Comparison of ENCODE assay signal across 8 mouse cellular contexts in genomic region chrX:135886234-135886585, GRCm38 (mm10). TPM values are rescaled to one million over a fixed set of nuclear protein-coding genes. Genes with fewer than 3 reads are reported as not detected.
DNase-seq lines count a peak whose midpoint lies in the region; ATAC-seq and TF ChIP-seq lines count a peak whose summit lies in the region.

No protein-coding gene starts in this region.

- H3K9ac ChIP-seq in heart, embryonic 11.5 days (ENCODE audit: low read depth, low read length): peak overlapping the region; percentile 80
- peak overlapping the region; percentile 74 for H3K9ac ChIP-seq in kidney, postnatal 0 days (ENCODE audit: low read depth, low read length)
- H3K9ac ChIP-seq in lung, postnatal 0 days (replicated peaks; ENCODE audit: low read depth): peak overlapping the region; percentile 58

- ATAC-seq in heart, embryonic 11.5 days (replicated peaks; ENCODE audit: insufficient number of reproducible peaks, low FRiP score, low TSS enrichment): no peak
- ATAC-seq in kidney, postnatal 0 days (replicated peaks; ENCODE audit: low FRiP score, low read depth): peak; percentile 53
- ATAC-seq in lung, postnatal 0 days: peak; percentile 16

- no peaks in the 10 kb centered on the region for H3K27me3 ChIP-seq in heart, embryonic 11.5 days (ENCODE audit: control insufficient read depth, insufficient read depth, low read length)
- no peaks in the 10 kb centered on the region for H3K27me3 ChIP-seq in kidney, postnatal 0 days (ENCODE audit: insufficient read depth, low read length)
- H3K27me3 ChIP-seq in lung, postnatal 0 days (replicated peaks; ENCODE audit: insufficient read depth, low read length): no peaks in the 10 kb centered on the region

- DNase-seq in embryo, embryonic 10 days (ENCODE audit: low spot score): peak; percentile 4
- no peak for DNase-seq in embryo, embryonic 9.5 days (ENCODE audit: extremely low spot score)
- DNase-seq in ES-CJ7 (ENCODE audit: low read depth, low spot score): peak; percentile 11
- DNase-seq in cerebellum, postnatal 25 days: peak; percentile 55 to 64
- DNase-seq in kidney, postnatal 0 days (ENCODE audit: low spot score): peak; percentile 18
- DNase-seq in lung, postnatal 0 days (ENCODE audit: low spot score): peak; percentile 26
- DNase-seq in right cerebral cortex, postnatal 10 days (ENCODE audit: low spot score in 2 of 2): peak; percentile 42 to 48

- H3K27ac ChIP-seq in heart, embryonic 11.5 days (ENCODE audit: low read depth, low read length): peak overlapping the region; percentile 59; the same call in 1 of the 2 replicates
- H3K27ac ChIP-seq in kidney, postnatal 0 days: peak overlapping the region; percentile 76
- H3K27ac ChIP-seq in lung, postnatal 0 days (ENCODE audit: low read length): peak overlapping the region; percentile 51; the same call in 1 of the 2 replicates

- no peaks in the 10 kb centered on the region for H3K36me3 ChIP-seq in heart, embryonic 11.5 days (ENCODE audit: control insufficient read depth, insufficient read depth, low read length)
- 0 out of 2 replicates have a peak, but pooled peaks cover 7% of the 10 kb centered on the region for H3K36me3 ChIP-seq in kidney, postnatal 0 days (ENCODE audit: insufficient read depth, low read length)
- H3K36me3 ChIP-seq in lung, postnatal 0 days (ENCODE audit: insufficient read depth, low read length): no peaks in the 10 kb centered on the region

- no peaks in the 10 kb centered on the region for H3K9me3 ChIP-seq in heart, embryonic 11.5 days (replicated peaks; ENCODE audit: control insufficient read depth, low read length)
- no peaks in the 10 kb centered on the region for H3K9me3 ChIP-seq in kidney, postnatal 0 days (replicated peaks; ENCODE audit: low read length)
- no peaks in the 10 kb centered on the region for H3K9me3 ChIP-seq in lung, postnatal 0 days (ENCODE audit: low read length)

- no peak for TF ChIP-seq CTCF in kidney, postnatal 0 days (IDR thresholded peaks at IDR 0.05; ENCODE audit: low read depth)
- TF ChIP-seq CTCF in lung, postnatal 0 days (IDR thresholded peaks at IDR 0.05): no peak

- no peak for TF ChIP-seq EP300 in lung, postnatal 0 days (IDR thresholded peaks at IDR 0.05)

- peak overlapping the region; percentile 59 for H3K4me2 ChIP-seq in heart, embryonic 11.5 days
- H3K4me2 ChIP-seq in kidney, postnatal 0 days (ENCODE audit: low read length): peak overlapping the region; percentile 53
- peak overlapping the region; percentile 67 for H3K4me2 ChIP-seq in lung, postnatal 0 days (replicated peaks; ENCODE audit: low read depth, low read length)

- no peaks in the 10 kb centered on the region for H3K4me1 ChIP-seq in heart, embryonic 11.5 days (ENCODE audit: control insufficient read depth, insufficient read depth, low read length)
- H3K4me1 ChIP-seq in kidney, postnatal 0 days (replicated peaks; ENCODE audit: insufficient read depth, low read length): no peaks in the 10 kb centered on the region
- no peaks in the 10 kb centered on the region for H3K4me1 ChIP-seq in lung, postnatal 0 days (ENCODE audit: insufficient read depth, low read depth, low read length)

- WGBS in heart, embryonic 11.5 days (ENCODE audit: insufficient replicate concordance): 16% methylated on average over 6 of the region's 11 CpGs
- WGBS in kidney, postnatal 0 days: 33% methylated on average over 11 of the region's 11 CpGs
- 15% methylated on average over 11 of the region's 11 CpGs for WGBS in lung, postnatal 0 days

- peak overlapping the region; percentile 65 for H3K4me3 ChIP-seq in heart, embryonic 11.5 days (ENCODE audit: low read depth, low read length)
- peak overlapping the region; percentile 59 for H3K4me3 ChIP-seq in kidney, postnatal 0 days (replicated peaks; ENCODE audit: low read depth, low read length)
- peak overlapping the region; percentile 62 for H3K4me3 ChIP-seq in lung, postnatal 0 days (ENCODE audit: low read depth, low read length)

RNA-seq across cellular contexts. Expression of gene Gprasp2, which starts 47.4 kb away (rescaled TPM):
- 14.3 and 20.1 TPM in 2 replicates for polyA plus RNA-seq in heart, embryonic 11.5 days (2014; fragmentation: Nextera tagmentation; extraction: Ambion mirVana)
- 14.1 and 15.8 TPM in 2 replicates for polyA plus RNA-seq in kidney, postnatal 0 days (2015; fragmentation: Nextera tagmentation; extraction: Ambion mirVana)
- 2.1 and 3.3 TPM in 2 replicates for polyA plus RNA-seq in lung, postnatal 0 days (2015; fragmentation: Nextera tagmentation; extraction: Ambion mirVana)
